Mouse (Mus musculus): ENCODE measurements around the gene Zfp524.
"Not testable (repeated sequence)": the region's sequence is repeated elsewhere in the genome, so short reads cannot be mapped to it uniquely, and the experiment has no call there.

Gene Zfp524

GRCm38 (mm10) chr7:5014251-5015117 lies at the start of gene Zfp524, which contains the start of gene Fiz1:
TSS of gene Zfp524 (plus strand) at chr7:5014415.
TSS of gene Fiz1 (minus strand) at chr7:5014697.
- DNase-seq, result peak; percentile 99

GRCm38 (mm10) chr7:4964988-4965387 lies 49.2 kb upstream of the Zfp524 start:
- DNase-seq, result no peak

GRCm38 (mm10) chr7:4971068-4971467 lies 43.1 kb upstream of the Zfp524 start, which contains the start of gene Sbk3:
TSS of gene Sbk3 (minus strand) at chr7:4971168.
- no peak for DNase-seq

- no peak for DNase-seq
Measured at GRCm38 (mm10) chr7:4971710-4972109, 42.5 kb upstream of the Zfp524 start.

GRCm38 (mm10) chr7:4972321-4973047 lies 41.7 kb upstream of the Zfp524 start:
- no peak for DNase-seq

- no peak for DNase-seq
Measured at GRCm38 (mm10) chr7:4975455-4975854, 38.8 kb upstream of the Zfp524 start.

- no peak for DNase-seq
Measured at GRCm38 (mm10) chr7:4976832-4977231, 37.4 kb upstream of the Zfp524 start.

- no peak for DNase-seq
Measured at GRCm38 (mm10) chr7:4988250-4988649, 26.0 kb upstream of the Zfp524 start.

- DNase-seq, result no peak
Measured at GRCm38 (mm10) chr7:4993347-4993998, 20.7 kb upstream of the Zfp524 start.

GRCm38 (mm10) chr7:4993999-4994788 lies 20.0 kb upstream of the Zfp524 start:
- no peak for DNase-seq

- no peak for DNase-seq
Measured at GRCm38 (mm10) chr7:4995268-4996002, 18.8 kb upstream of the Zfp524 start.

GRCm38 (mm10) chr7:4996003-4996895 lies 18.0 kb upstream of the Zfp524 start, which contains the start of gene Zfp579:
TSS of gene Zfp579 (minus strand) at chr7:4996158.
- peak; percentile 89 for DNase-seq

GRCm38 (mm10) chr7:4996934-4997333 lies 17.3 kb upstream of the Zfp524 start:
- DNase-seq, result no peak

- peak; percentile 37 for DNase-seq
Measured at GRCm38 (mm10) chr7:4999876-5000275, 14.3 kb upstream of the Zfp524 start.

GRCm38 (mm10) chr7:5002876-5003275 lies 11.3 kb upstream of the Zfp524 start:
- not testable (repeated sequence) for DNase-seq

- DNase-seq, result no peak
Measured at GRCm38 (mm10) chr7:5008229-5008628, 6.0 kb upstream of the Zfp524 start.

GRCm38 (mm10) chr7:5012681-5013513 lies 1.3 kb upstream of the Zfp524 start:
- no peak for DNase-seq

- peak; percentile 95 for DNase-seq
Measured at GRCm38 (mm10) chr7:5015118-5016001, 1.1 kb downstream of the Zfp524 start, which contains the start of gene Gm44973. TSS of gene Gm44973 (plus strand) at chr7:5015496.

Data from kidney, adult 18-20 months (tissue).